Mouse (Mus musculus): Measurements from ENCODE around the gene Fam76b.
"Not testable (repeated sequence)": the region's sequence is repeated elsewhere in the genome, so short reads cannot be mapped to it uniquely, and the experiment has no call there.

The Fam76b gene

GRCm38 (mm10) chr9:13827406-13828086 lies at the start of gene Fam76b:
TSS of gene Fam76b (plus strand) at chr9:13827716.
- DNase-seq (ENCODE audit: low read depth, low spot score) = peak; percentile 99

- DNase-seq (ENCODE audit: low read depth, low spot score) = no peak
Measured at GRCm38 (mm10) chr9:13781985-13782384, 45.5 kb upstream of the Fam76b start.

GRCm38 (mm10) chr9:13790864-13791263 lies 36.7 kb upstream of the Fam76b start:
- not testable (repeated sequence) for DNase-seq (ENCODE audit: low read depth, low spot score)

- DNase-seq (ENCODE audit: low read depth, low spot score) = no peak
Measured at GRCm38 (mm10) chr9:13794302-13794701, 33.2 kb upstream of the Fam76b start.

GRCm38 (mm10) chr9:13794756-13795155 lies 32.8 kb upstream of the Fam76b start:
- no peak for DNase-seq (ENCODE audit: low read depth, low spot score)

- no peak for DNase-seq (ENCODE audit: low read depth, low spot score)
Measured at GRCm38 (mm10) chr9:13804480-13804879, 23.0 kb upstream of the Fam76b start.

- DNase-seq (ENCODE audit: low read depth, low spot score) = no peak
Measured at GRCm38 (mm10) chr9:13806854-13807253, 20.7 kb upstream of the Fam76b start.

GRCm38 (mm10) chr9:13807657-13808056 lies 19.9 kb upstream of the Fam76b start:
- no peak for DNase-seq (ENCODE audit: low read depth, low spot score)

GRCm38 (mm10) chr9:13809937-13810336 lies 17.6 kb upstream of the Fam76b start:
- DNase-seq (ENCODE audit: low read depth, low spot score) = peak; percentile 25

GRCm38 (mm10) chr9:13818369-13818768 lies 9.1 kb upstream of the Fam76b start:
- no peak for DNase-seq (ENCODE audit: low read depth, low spot score)

GRCm38 (mm10) chr9:13820774-13821173 lies 6.7 kb upstream of the Fam76b start:
- DNase-seq (ENCODE audit: low read depth, low spot score) = no peak

- no peak for DNase-seq (ENCODE audit: low read depth, low spot score)
Measured at GRCm38 (mm10) chr9:13825896-13826295, 1.6 kb upstream of the Fam76b start.

- peak; percentile 76 for DNase-seq (ENCODE audit: low read depth, low spot score)
Measured at GRCm38 (mm10) chr9:13826391-13826805, 1.1 kb upstream of the Fam76b start.

- peak; percentile 98 for DNase-seq (ENCODE audit: low read depth, low spot score)
Measured at GRCm38 (mm10) chr9:13826832-13827405, 597 bp upstream of the Fam76b start, which contains the start of gene Cep57. TSS of gene Cep57 (minus strand) at chr9:13827107.

GRCm38 (mm10) chr9:13828087-13828441 lies 548 bp downstream of the Fam76b start:
- DNase-seq (ENCODE audit: low read depth, low spot score) = peak; percentile 69

GRCm38 (mm10) chr9:13835256-13835655 lies 7.7 kb downstream of the Fam76b start:
- no peak for DNase-seq (ENCODE audit: low read depth, low spot score)

- DNase-seq (ENCODE audit: low read depth, low spot score) = no peak
Measured at GRCm38 (mm10) chr9:13836726-13837125, 9.2 kb downstream of the Fam76b start.

GRCm38 (mm10) chr9:13847591-13847990 lies 20.1 kb downstream of the Fam76b start:
- no peak for DNase-seq (ENCODE audit: low read depth, low spot score)

- DNase-seq (ENCODE audit: low read depth, low spot score) = peak; percentile 71
Measured at GRCm38 (mm10) chr9:13848481-13849480, 21.3 kb downstream of the Fam76b start.

GRCm38 (mm10) chr9:13853876-13854275 lies 26.4 kb downstream of the Fam76b start:
- DNase-seq (ENCODE audit: low read depth, low spot score) = no peak

- no peak for DNase-seq (ENCODE audit: low read depth, low spot score)
Measured at GRCm38 (mm10) chr9:13856247-13856646, 28.7 kb downstream of the Fam76b start.

- DNase-seq (ENCODE audit: low read depth, low spot score) = no peak
Measured at GRCm38 (mm10) chr9:13856777-13857176, 29.3 kb downstream of the Fam76b start.
